Mouse (Mus musculus): ENCODE data around the gene Ptprz1. TPM values are rescaled to one million over a fixed set of nuclear protein-coding genes. Genes with fewer than 3 reads are reported as not detected.

Gene Ptprz1
- polyA plus RNA-seq, 1 experiment: 2.8 TPM

DNA sequence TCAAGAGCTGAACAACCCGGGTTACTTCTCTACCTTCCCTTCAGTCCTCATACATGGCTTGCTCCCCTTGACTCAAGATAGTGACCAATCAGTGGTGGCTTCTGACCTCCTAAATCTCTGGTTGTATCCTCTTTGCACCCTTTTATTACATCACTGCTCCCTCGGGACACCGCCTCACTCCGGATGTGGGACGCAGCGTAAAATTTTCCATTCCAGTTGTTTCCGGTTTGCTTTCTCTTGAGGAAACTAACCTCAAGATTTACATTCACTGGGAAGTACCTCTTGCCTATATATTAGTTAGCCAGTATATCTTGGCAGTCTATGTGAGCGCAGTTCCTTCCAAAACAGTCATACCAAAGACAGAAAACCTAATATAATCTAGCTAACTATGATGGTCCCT, 14.0 kb downstream of the Ptprz1 start:
- 86% methylated on average over 8 of the region's 8 CpGs for whole genome bisulfite sequencing
- H3K27ac ChIP-seq (ENCODE audit: control insufficient read depth, insufficient read depth, low read length): no peak overlapping the region
- no peak for TF ChIP-seq CTCF (IDR thresholded peaks at IDR 0.05; ENCODE audit: borderline replicate concordance, control insufficient read depth, extremely low read depth, insufficient read depth, low read length, poor library complexity)
- no peak for TF ChIP-seq POLR2A (IDR thresholded peaks at IDR 0.05; ENCODE audit: control insufficient read depth, extremely low read depth, insufficient read depth, low read length, poor library complexity)
- H3K4me1 ChIP-seq (replicated peaks; ENCODE audit: control insufficient read depth, insufficient read depth, low read length): no peaks in the 10 kb centered on the region
- no peak for DNase-seq
- H3K4me3 ChIP-seq (ENCODE audit: control insufficient read depth, insufficient read depth, low read length): no peak overlapping the region
- no peaks in the 10 kb centered on the region for H3K27me3 ChIP-seq (ENCODE audit: control insufficient read depth, insufficient read depth, low read length)
- no peaks in the 10 kb centered on the region for H3K36me3 ChIP-seq (ENCODE audit: control insufficient read depth, insufficient read depth, low read length)

DNA sequence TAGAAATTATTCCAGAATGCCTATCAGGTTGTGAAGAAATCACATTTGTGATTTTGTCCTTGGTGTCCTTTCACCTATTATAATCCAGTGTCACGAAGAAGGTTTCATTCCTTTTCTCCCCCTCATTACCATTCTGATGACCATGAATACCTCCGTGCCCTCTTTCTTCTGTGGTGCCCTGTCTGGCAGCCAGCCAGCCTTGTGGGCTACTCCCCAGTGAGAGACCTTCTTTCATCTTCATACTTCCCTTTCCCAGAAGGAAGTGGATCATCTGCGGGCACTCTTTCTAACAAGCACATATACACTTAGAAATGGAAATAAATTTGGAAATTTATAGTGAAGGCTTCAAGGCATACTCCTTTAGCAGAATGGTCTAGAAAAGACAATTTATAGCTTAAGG, 26.7 kb downstream of the Ptprz1 start:
- Histone ChIP-seq H3K4me1 (replicated peaks; ENCODE audit: control insufficient read depth, insufficient read depth, low read length) (no peaks in the 10 kb centered on the region), H3K27ac (ENCODE audit: control insufficient read depth, insufficient read depth, low read length) (no peak overlapping the region), H3K4me3 (ENCODE audit: control insufficient read depth, insufficient read depth, low read length) (no peak overlapping the region), H3K27me3 (ENCODE audit: control insufficient read depth, insufficient read depth, low read length) (no peaks in the 10 kb centered on the region), H3K36me3 (ENCODE audit: control insufficient read depth, insufficient read depth, low read length) (no peaks in the 10 kb centered on the region)
- no peak for TF ChIP-seq POLR2A (IDR thresholded peaks at IDR 0.05; ENCODE audit: control insufficient read depth, extremely low read depth, insufficient read depth, low read length, poor library complexity)
- TF ChIP-seq CTCF (IDR thresholded peaks at IDR 0.05; ENCODE audit: borderline replicate concordance, control insufficient read depth, extremely low read depth, insufficient read depth, low read length, poor library complexity): no peak
- 28% methylated on average over 3 of the region's 3 CpGs for WGBS
- no peak for DNase-seq

DNA sequence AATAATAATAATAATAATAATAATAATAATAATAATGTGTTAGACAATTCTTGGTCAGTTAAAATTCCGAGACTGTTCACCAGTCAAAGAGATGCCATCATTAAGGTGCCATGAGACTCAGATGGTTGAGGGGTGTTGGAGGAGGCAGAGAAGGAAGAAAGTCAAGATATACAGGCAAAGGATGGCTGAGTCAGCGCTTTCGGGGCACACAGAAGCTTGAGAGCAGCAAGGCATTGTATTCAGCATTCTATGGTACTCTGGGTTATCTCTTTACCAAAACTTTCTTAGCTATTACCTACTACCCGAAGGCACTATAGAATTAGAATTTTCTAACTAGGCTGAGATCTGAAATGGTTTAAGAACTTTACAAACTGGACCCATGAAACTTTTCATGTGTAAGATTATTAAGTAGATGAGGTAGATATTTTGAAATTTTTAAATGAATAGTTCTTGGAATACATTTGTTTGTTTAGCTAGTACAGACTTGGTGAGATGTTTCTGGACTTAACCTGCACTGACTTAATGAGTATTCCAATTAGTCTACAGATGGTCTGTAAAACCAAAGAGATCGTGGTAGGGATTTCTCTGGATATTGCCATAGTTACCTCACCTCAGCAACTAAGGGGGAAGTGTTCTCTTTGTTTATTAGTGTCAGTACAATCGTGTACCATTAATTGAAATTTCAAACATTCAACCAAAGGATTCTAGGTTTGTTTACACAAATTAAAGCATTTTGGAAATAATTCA, 33.4 kb downstream of the Ptprz1 start:
- H3K36me3 ChIP-seq (ENCODE audit: control insufficient read depth, insufficient read depth, low read length): no peaks in the 10 kb centered on the region
- H3K4me1 ChIP-seq (replicated peaks; ENCODE audit: control insufficient read depth, insufficient read depth, low read length): no peaks in the 10 kb centered on the region
- H3K27me3 ChIP-seq (ENCODE audit: control insufficient read depth, insufficient read depth, low read length): no peaks in the 10 kb centered on the region
- TF ChIP-seq CTCF (IDR thresholded peaks at IDR 0.05; ENCODE audit: borderline replicate concordance, control insufficient read depth, extremely low read depth, insufficient read depth, low read length, poor library complexity): no peak
- no peak for TF ChIP-seq POLR2A (IDR thresholded peaks at IDR 0.05; ENCODE audit: control insufficient read depth, extremely low read depth, insufficient read depth, low read length, poor library complexity)
- no peak for DNase-seq
- no peak overlapping the region for H3K4me3 ChIP-seq (ENCODE audit: control insufficient read depth, insufficient read depth, low read length)
- no peak overlapping the region for H3K27ac ChIP-seq (ENCODE audit: control insufficient read depth, insufficient read depth, low read length)
- 93% methylated on average over 6 of the region's 6 CpGs for WGBS

DNA sequence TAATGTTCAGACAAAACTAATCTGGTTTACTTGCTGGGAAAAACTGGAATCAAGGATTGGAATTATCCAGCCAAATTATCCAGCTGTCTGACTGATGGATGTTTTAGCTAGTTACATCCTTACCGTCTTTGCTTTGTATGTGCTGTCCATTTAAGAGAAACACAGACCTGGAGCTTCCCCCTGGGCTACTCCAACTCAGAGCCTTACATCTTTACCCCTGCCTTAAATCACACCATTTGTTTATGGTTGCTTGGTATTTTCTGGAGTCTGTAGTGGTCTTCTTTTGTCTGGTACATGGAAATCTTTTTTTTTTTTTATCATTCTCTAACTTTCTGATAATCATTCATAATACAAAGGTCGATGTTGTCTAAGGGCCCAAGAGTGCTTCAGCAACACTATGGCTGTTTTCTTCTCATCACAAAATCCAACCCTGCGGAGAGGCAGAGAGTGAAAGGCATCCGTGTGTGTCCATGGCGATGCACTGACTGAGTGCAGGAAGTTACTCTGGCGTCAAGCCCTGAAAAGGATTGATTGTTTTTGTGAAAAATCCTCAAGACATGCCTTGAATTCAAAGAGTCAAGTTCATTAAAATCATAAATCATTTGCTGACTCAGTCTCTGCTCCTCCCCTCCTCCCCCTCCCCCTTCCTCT, 34.1 kb downstream of the Ptprz1 start:
- Histone ChIP-seq H3K27ac (ENCODE audit: control insufficient read depth, insufficient read depth, low read length) (no peak overlapping the region), H3K36me3 (ENCODE audit: control insufficient read depth, insufficient read depth, low read length) (no peaks in the 10 kb centered on the region), H3K4me1 (replicated peaks; ENCODE audit: control insufficient read depth, insufficient read depth, low read length) (no peaks in the 10 kb centered on the region), H3K27me3 (ENCODE audit: control insufficient read depth, insufficient read depth, low read length) (no peaks in the 10 kb centered on the region), H3K4me3 (ENCODE audit: control insufficient read depth, insufficient read depth, low read length) (no peak overlapping the region)
- TF ChIP-seq POLR2A (IDR thresholded peaks at IDR 0.05; ENCODE audit: control insufficient read depth, extremely low read depth, insufficient read depth, low read length, poor library complexity) (no peak), CTCF (IDR thresholded peaks at IDR 0.05; ENCODE audit: borderline replicate concordance, control insufficient read depth, extremely low read depth, insufficient read depth, low read length, poor library complexity) (no peak)
- DNase-seq: no peak
- WGBS: 74% methylated on average over 6 of the region's 6 CpGs

DNA sequence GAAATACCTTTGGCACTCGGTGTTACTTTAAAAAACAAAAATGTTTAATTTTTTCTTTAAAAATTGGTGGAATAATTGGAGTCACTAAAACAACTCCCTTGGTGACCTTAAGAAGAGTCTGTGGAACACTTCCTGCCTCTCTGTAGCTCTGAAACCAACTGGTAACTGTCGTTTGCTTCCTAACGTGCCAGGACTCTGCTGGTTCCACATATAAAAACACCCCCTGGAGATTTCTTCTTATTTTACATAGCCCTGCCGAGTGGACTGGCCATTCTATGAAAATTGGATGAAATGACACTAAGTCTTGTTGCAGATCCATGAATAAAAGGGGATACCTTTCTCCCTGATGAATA, 34.6 kb downstream of the Ptprz1 start:
- H3K27me3 ChIP-seq (ENCODE audit: control insufficient read depth, insufficient read depth, low read length): no peaks in the 10 kb centered on the region
- WGBS: 56% methylated on average over 4 of the region's 4 CpGs
- H3K36me3 ChIP-seq (ENCODE audit: control insufficient read depth, insufficient read depth, low read length): no peaks in the 10 kb centered on the region
- H3K4me1 ChIP-seq (replicated peaks; ENCODE audit: control insufficient read depth, insufficient read depth, low read length): no peaks in the 10 kb centered on the region
- no peak for TF ChIP-seq CTCF (IDR thresholded peaks at IDR 0.05; ENCODE audit: borderline replicate concordance, control insufficient read depth, extremely low read depth, insufficient read depth, low read length, poor library complexity)
- no peak for TF ChIP-seq POLR2A (IDR thresholded peaks at IDR 0.05; ENCODE audit: control insufficient read depth, extremely low read depth, insufficient read depth, low read length, poor library complexity)
- H3K27ac ChIP-seq (ENCODE audit: control insufficient read depth, insufficient read depth, low read length): no peak overlapping the region
- no peak for DNase-seq
- H3K4me3 ChIP-seq (ENCODE audit: control insufficient read depth, insufficient read depth, low read length): no peak overlapping the region

DNA sequence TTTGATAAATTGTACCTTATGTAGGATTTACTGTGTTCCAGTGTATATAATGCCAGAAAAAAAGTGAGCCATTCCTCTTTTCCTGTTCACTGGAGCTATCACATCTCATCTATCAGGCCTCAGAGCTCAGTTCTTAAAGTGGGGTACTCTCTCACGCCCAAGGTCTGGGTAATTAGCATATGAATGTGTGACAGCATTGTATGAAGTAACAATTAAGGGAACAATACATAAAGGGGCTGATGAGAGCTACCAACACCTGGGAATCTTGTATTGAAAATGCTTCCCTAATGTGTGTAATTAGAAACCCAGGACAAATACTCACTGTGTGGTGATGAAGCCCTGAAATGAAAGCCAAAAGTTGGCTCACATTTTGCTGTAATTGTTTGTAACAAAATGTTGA, 47.6 kb downstream of the Ptprz1 start:
- 47% methylated on average over 1 of the region's 1 CpGs for WGBS
- Histone ChIP-seq H3K27me3 (ENCODE audit: control insufficient read depth, insufficient read depth, low read length) (no peaks in the 10 kb centered on the region), H3K4me1 (replicated peaks; ENCODE audit: control insufficient read depth, insufficient read depth, low read length) (no peaks in the 10 kb centered on the region), H3K27ac (ENCODE audit: control insufficient read depth, insufficient read depth, low read length) (no peak overlapping the region), H3K36me3 (ENCODE audit: control insufficient read depth, insufficient read depth, low read length) (no peaks in the 10 kb centered on the region), H3K4me3 (ENCODE audit: control insufficient read depth, insufficient read depth, low read length) (no peak overlapping the region)
- TF ChIP-seq POLR2A (IDR thresholded peaks at IDR 0.05; ENCODE audit: control insufficient read depth, extremely low read depth, insufficient read depth, low read length, poor library complexity) (no peak), CTCF (IDR thresholded peaks at IDR 0.05; ENCODE audit: borderline replicate concordance, control insufficient read depth, extremely low read depth, insufficient read depth, low read length, poor library complexity) (no peak)
- DNase-seq: no peak
